Mouse (Mus musculus) thymus, postnatal 14 days (tissue): ENCODE data around the gene Fibcd1.

Source experiments
- DNase-seq: peaks from one replicate; pipeline ENCODE4 v3.0.0; 2021

Gene Fibcd1

DNA sequence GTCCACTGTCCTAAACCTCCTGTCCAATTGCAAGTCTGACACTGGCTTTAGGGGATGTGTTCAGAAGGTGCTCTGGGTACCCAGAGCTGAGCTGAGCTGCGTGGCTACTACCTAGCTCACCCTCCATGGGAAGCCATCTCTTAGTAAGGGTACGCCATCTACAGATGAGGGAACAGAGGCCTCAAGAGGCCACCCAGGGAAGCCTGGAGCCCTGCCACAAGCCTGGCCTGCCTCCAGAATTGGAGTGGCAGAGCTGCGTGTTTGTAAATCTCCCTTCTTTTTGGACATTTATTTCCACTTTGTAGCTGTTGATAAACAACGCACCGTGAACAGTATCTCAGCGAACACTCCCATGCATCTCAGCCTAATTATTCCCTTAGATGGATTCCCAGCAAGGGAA lies 11.4 kb upstream of the Fibcd1 start:
- DNase-seq, result no peak

DNA sequence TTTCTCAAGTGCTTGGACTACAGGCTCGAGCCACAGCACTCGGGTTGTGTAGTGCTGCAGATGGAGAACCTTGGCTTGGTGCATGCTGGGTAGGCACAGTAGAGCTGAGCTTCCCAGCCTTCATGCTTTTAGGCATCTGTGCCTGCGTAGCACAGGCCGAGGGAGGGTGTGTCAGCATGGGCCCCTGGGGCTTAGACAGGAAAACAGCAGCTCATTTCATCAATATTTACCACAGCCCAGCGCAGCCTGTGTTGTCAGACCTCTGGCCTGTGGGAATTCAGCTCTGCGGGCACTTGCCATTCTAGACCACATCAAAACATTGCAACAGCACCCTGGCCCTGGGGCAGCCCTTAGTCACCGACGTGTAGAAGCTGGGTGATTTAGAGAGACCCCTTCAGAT lies 10.2 kb upstream of the Fibcd1 start:
- DNase-seq, result no peak

DNA sequence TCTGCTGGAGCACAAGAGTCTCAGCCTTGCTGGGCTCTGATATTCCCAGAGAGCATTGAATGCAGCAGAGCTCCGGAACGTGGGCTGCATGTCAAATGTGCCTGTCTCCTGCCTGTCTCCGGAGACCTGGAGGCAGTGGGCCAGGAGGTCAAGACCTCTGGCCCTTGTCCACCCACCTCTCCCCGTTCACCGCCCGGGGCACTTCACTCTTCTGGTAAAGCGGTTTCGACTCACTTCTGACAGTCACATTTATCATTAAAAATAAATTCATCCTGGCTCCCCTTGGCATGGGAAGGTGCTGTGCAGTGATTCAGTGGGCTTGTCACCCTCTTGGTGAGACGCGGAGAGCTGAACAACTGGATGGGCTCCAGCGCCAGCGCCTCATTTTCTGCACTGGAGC lies 4.3 kb upstream of the Fibcd1 start:
- no peak for DNase-seq

DNA sequence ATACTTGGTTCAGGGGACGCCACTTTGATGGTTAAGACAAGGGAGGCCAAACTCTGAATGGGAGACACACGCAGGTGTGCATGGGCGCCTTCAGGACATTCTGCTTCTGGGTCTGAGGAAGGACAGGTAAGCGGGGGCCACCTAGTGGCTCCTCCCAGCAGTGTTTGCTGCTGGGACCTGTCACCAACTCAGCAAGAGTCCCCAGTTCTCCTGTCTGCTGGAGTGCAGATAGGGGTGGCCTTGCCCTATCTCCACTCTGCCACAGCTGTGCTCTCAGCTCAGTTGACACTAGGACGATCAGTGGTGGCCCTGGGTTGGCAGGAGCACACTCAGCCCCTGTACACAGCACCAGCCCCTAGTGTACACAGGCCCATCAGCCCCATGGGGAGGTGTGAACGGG lies 2.1 kb upstream of the Fibcd1 start:
- DNase-seq, result peak; percentile 76

DNA sequence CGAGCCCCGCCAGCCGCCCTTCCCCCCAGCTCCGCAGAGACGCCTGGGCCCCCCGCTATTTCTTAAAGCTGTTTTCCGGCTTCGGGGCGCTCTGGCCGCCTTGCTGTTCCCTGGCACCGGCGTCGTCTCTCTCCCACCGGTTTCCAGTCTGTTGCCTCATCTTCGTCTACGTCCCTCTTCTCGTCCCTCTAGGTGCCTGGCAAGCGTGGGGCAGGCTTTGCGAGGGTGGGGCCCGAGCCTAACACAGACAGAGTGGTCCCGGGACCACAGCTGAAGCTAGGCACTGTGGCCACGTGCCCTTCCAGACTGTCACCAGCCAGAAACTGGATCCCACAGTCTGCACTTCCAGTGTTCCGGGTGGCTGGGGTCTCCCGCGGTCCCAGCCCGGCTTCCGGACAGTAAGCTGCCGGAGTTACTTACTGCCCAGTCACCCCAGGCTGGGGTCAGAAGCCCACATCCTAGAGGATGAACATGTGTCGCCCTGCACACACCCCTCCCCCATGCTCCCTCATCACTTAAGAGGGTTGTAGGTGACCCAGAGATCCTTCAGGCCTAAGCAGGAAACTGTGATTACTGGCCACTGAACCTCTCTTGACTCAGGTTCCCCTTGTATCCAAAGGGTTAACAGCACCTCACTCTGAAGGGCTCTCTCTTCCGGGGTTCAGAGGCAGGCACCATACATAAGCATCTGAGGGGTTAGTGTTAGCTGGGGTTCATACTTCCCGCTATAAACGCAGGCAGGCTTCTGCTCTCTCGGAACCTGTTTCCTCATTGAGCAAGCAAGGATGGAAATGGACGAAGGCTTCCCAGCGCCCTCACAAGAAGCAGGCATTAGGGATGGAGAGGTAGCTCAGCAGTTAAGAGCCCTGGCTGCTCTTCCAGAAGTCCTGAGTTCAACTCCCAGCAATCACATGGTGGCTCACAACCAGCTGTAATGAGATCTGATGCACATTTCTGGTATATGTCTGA lies 1.2 kb upstream of the Fibcd1 start:
- DNase-seq, result peak; percentile 63

DNA sequence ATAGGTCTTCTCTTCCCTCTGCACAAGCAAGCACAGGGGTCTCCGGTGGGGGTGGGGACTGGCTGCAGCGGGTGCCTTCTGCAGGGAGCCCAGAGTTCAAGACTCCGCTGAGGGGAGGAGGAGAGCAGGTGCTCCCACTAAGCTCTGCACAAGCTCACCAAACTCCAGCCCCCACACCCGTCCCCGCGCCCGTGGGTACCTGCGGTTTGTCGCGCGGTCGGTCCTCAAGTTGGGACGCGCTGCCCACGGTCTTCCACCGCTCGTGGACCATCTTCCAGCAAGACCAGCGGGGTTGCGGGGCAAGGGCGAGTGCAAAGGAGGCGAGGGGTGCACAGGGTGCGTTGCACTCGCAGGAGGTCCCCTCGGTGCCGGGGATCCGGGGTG lies 301 bp downstream of the Fibcd1 start:
- DNase-seq, result peak; percentile 18

DNA sequence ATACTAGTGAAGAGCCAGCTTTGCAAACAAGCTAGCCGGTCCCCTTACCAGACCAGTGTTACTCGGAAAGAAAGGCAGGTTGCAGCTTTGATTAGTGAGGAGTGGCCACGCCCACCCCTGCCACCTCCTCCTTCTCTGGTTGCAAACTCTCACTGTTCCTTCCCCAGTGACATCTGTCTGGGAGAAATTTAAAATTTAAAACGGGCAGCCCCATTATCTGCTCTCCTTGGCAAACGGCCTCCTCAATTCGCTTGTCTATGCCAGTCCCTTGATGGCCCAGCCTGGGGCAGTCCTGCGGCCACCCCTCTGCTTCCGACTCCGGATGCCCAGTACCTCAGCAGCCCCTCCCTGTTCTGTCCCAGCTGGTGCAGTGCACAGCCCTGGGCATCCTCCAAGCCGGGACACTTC lies 1.1 kb downstream of the Fibcd1 start:
- no peak for DNase-seq

DNA sequence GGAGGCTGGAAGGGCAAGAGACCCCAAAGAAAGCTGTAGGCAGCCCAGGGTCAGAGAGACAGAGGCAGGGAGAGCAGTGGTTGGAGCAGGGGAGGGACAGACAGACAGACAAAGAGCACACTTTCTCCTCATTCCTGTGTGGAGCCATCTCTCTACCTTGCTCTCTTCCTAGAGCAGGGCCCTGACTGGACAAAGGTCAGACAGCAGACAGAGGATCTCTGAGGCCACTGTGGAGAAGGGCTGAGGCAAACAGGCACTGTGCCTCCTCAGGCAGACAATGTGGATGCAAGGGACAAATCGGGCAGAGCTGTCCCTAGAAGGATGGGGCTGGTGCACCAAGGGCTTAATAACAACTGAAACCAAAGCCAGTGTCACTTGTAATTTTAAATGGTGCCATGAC lies 6.9 kb downstream of the Fibcd1 start:
- DNase-seq, result no peak

DNA sequence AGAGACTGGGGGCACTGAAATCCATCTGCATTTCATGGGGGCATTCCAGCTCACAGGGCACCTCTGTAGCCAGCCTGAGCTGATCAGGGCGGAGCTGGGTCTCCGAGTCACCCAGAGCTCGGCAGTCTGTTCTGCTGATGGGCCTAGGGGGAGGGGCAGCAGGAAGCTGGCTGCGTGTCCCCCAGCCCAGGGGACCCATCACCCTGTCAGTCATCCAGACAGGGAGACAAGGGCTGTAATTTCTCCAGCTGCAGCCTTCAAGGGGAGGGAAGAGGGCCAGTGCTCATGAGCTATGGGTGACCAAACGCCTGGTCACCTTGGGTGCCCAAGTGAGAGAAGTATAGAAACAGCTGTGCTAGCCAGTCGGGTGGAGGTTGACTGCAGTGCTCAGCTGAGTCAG lies 8.8 kb downstream of the Fibcd1 start:
- no peak for DNase-seq

DNA sequence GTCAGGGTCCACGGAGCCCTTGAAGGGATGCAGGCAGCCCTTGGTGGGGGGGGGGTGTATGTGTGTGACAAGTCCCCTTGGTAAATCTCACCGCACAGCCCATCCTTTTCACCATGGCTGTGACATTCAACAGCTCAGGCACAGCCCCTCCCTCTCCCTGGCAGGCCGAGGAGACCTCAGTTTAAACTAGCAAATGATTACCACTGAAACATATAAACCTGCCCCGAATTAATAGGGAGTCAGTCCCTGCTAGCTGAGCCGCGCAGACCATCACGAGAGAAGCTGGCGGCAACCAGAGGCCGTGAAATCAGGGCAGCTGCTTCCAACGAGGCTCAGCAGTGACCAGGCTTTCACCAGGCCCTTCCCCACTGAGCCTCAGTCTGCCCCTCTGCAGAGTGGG lies 9.7 kb downstream of the Fibcd1 start:
- no peak for DNase-seq

DNA sequence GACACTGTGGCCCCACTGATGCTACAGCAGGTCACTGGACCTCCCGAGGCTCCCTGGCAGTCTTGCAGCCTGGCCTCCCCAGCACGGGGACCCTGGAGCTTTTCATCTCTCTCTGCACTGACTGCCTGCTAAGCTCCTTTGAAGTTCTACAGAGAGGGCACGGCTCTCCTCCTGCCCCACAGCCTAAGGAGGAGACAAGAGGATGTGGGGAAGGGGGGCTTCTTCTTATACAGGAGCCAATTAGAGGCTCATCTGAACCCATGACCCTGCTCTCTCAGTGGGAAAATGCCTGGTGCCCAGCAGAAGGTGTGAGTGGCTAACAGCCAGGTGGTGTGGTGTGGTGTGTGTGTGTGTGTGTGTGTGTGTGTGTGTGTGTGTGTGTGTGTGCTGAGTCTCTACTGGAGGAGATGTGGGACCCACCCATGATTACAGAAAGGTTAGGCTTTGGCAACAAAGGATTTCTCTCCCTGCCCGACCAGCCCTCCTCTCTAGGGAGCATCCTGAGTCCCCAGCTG lies 17.4 kb downstream of the Fibcd1 start:
- no peak for DNase-seq

DNA sequence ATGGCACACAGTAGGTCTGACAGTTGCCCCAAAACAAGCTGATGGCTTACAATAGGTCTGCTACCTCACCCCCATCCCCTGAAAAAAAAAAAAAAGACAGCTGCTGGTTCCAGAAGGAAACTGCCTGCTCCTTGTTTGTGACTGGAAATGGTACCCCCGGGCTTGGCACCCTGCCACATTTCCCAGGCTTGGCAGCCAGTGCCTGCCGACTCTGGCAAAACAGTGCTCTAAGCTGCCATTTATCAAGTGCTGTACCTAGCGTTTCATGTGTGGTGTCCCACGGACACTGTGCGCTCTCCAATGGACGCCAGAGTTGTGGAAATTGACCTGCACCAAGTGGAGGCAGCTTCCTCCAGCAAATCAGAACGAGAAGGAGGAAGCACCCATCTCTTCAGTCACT lies 17.9 kb downstream of the Fibcd1 start:
- no peak for DNase-seq

DNA sequence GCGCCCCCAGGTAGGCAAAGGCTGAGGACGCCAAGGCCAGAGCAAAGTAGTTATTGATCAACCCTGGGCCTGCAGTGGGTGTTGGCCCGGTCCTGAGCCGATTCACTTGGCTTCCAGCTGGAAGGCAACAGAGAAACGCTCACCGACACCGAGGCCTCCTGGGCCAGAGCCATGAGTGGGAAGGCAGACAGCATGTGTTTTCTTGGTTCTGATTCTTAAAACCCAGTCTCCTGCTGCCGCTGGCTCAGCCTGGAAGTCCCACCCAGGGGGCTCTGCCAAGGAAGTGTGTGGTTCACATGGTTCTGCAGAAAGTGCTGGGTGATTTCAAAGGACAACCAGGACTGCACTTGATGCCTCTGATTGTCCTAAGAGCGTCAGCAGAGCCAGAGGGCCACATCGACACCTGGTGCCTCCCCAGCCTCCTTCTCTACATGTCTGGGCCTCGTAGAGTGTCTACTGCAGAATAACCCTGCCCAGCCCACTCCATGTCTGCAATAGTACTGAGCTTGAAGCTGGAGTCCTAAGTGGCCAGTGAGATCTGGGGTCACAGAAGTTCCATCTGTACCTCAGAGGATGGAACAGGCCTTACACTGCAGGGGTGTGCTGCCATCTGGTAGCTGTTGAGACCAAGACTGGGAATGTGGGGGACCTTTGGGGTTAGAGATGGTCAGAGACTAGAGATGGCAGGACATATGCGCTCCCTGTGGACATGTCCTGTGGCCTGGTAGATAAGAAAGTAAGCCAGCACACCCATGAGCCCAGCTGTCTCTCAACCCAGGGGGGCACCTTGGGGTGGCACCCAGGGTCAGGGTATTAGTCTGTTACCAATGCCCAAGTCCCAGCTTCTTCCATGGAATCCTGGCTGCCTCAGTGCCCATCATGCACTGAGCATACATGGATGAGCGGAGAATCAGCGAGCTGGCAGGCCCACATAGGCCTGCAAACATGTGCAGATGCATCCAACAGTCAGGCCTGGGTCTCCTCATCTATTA lies 19.4 kb downstream of the Fibcd1 start:
- no peak for DNase-seq

DNA sequence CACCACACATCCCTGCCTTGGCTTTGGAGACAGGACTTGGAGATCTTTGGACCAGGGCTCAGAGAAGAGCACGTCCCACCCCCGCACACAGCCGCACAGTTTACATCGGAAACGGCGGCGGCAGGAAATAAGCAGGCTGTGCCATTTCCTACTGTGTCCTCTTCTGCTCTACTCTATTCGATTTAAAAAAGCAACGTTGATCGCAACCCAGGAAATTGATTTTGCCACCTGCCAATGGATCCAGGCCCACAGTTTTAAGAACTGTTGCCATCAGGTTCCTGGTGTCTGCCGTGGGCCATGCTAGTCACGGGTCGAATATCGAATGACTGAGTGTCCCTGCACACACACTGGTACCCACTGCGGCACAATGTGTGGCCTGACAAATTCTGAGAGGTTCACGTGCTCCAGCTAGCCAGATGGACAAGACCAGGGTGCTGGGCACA lies 20.3 kb downstream of the Fibcd1 start:
- DNase-seq, result peak; percentile 63

DNA sequence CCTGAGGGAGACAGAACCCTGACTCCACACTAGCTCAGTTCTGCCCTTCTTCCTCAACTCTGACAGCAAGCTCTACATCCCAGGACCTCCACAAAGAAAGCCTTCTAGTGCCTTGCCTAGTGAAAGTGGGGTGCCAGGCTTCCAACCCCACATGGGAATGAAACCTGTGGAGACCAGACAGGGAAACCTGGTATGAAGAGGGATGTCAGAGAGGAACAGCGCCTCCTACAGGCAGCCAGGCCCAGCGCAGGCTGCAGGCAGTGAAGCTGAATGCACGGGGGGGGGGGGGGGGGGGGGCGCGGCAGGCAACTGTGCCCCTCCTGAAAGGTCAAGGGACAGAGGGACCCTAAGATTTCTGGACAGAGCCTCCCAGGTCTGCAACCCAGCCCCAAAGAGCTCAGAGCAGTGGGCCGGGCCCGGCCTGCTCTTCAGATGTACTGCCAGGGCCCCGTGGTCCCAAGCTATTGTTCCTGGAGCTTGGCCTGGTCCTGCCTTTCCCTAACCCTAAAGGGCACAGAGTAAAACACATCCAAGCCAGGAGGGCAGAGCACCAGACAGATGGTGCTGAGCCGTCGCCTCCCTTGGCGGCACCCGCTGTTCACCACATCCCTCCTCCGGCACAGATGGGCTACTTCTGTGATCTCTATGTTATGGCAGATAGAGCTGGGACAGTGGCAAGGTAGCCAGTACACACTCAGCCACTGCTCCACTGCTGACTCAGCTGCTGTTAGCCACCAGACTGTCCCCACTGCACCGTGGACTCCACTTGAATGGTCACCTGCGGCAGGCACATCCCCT lies 21.7 kb downstream of the Fibcd1 start:
- DNase-seq, result peak; percentile 50

DNA sequence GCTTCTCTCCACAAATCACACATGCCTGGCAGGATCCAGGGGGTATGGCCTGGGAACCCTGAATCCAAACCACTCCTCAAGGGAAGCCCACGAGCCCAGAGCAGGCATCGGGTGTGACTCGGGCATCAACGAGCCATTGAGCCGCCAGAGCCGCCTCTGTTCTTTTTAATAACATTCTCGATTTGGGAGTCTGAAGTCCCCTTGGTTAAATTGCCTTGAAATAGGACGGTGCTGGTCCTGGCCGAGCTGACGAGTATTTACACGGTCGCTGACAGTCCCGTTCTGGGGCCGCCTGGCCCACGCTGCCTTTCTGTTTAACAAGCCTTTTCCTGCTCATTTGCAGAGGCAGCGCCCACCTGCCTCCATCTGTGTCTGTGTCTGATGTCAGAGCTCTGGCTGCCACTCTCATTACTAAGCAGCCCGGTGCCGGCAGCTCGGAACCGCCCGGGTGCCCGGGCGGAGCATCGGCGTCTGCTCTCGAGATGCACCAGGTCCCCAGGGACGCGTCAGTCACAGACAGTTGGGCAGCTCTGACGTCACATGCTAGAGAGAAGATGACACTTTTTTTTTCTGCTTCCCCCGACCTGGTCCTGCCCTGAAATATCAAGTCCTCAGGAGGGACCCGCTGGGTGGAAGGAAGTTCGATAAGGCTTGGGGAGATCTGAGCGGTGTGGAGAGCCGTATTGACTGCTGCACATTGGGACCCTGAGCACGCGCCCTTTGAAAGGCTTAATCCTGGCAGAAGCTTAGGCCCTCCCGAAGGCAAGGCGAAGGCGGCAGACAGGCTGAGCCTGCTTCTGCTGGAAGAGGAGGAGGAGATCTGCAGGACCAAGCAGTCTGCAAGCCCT lies 23.1 kb downstream of the Fibcd1 start:
- DNase-seq, result no peak

DNA sequence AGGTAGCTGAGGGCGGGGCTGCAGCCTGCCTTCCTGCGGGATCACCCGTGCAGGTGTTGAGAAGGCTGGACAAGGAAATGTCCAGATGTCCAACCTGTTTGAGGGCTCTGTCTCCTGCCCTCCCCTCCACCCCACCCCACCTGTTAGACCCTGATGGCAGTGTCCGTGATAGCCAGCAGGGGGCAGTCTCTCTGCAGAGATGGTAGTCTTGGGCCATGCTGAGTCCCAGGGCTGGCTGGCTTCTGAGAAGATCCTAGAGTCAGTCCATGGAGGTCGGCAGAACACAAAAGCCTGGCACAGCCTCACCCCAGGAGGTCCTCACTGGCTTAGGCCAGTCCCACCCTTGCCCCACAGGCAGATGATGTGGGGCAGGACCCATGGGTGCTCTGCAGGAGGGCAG lies 30.4 kb downstream of the Fibcd1 start:
- DNase-seq, result peak; percentile 78

DNA sequence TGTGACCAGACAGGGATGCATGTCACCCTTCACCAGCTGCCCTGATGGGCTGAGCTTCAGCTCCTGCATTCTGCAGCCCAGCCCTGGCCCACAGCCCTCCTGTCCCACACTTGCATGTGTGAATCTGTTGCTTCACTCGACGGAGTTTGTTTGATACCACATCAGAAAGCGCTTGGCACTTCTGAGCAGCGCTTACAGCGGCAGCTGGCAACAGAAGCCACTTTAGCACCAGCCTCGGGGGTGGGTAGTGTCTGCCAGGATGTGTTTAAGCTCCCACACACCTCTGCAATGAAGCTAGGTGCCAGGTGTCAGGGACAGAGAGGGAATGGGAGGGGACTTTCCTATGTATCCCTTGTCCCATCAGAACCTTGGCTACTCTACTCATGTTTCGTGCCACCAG lies 31.1 kb downstream of the Fibcd1 start:
- DNase-seq, result peak; percentile 67

DNA sequence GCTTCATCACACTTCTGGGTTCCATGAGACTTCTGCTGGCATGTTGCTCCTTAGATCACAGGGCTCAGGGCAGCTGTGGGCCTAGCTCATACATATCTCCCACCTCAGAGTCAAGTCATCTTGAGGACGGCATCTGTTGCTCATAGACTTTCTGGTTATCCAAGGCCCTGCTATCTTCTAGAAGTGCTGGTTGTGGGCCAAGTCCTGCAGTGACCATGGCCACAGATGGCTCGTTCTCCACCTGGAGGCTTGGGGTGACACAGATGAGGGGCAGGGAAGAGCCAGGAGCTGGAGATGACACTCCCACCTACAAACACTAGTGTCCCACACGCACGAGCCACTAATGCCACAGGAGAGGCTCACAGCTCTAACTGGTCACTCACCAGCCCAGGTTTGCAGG lies 32.2 kb downstream of the Fibcd1 start:
- no peak for DNase-seq

DNA sequence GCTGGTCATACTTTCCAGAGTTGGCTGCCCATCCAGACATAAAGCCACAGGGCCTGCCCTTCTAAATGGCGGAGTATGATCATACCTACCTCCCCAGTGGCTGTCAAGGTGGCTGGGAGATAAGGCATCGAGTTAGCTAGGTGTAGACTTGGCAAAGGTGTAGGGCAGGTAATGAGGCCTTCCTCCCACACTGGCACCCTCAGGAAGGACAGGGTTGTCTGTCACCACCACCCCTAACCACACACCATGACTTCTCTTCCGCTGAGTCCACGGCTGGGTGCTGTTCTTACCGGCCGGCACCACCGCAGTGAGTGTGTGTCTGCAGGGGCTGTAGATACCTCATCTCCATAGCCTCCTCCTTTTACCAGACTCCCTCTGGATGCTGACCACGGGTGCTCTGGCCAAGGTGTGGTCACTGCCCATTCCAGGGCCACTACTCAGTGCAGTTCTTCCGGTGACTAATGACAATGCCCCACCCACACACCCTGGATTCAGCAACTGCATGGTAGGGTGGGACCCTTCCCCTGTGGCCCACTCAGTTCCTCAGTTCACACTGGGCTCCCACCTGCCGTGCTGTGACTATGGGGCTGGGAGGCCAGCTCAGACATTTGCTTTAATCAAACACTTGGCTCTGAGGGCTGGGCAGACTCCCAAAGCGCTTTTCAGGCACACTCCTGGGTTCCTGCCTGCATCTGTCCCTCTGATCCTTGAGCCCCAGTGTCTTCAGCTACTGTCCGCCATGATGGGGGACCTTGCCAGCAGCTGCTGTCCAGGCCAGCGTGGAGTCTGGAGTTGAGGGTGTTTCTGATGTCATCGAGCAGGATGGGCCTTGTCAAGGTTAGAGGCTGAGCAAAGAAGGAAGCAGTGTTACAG lies 34.5 kb downstream of the Fibcd1 start:
- DNase-seq, result no peak

DNA sequence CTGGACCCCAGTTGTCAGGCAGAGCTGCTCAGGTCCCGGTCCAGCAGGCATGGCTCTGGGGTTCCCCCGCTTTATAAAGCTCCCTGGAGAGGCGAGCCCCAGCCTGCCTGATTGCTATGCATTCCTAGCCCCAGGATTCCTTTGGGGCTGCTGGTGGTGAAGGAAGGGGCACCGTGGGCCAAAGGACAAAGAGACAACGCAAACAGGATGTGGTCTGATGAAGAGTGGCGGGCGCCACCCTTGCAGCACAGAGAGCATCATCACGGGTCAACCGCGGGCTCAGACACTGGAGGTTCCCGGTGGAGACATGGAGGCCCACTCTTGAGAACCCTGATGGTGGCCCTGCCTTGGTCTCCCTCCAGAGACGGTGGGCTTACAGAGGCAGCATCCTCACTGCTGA lies 35.4 kb downstream of the Fibcd1 start, which contains the start of gene Qrfp:
Gene Qrfp (minus strand): TSS at position 137 of the 400 bp plus-strand sequence.
- DNase-seq, result peak; percentile 18
